Mouse (Mus musculus): ENCODE measurements around the gene Abat. TPM values are rescaled to one million over a fixed set of nuclear protein-coding genes. Genes with fewer than 3 reads are reported as not detected.
A peak's percentile ranks its signal among the peaks of the same experiment; 100 is the strongest.

The Abat gene
- total RNA-seq, 2 experiments from 2014 or later = 3.9 to 4.7 TPM

DNA sequence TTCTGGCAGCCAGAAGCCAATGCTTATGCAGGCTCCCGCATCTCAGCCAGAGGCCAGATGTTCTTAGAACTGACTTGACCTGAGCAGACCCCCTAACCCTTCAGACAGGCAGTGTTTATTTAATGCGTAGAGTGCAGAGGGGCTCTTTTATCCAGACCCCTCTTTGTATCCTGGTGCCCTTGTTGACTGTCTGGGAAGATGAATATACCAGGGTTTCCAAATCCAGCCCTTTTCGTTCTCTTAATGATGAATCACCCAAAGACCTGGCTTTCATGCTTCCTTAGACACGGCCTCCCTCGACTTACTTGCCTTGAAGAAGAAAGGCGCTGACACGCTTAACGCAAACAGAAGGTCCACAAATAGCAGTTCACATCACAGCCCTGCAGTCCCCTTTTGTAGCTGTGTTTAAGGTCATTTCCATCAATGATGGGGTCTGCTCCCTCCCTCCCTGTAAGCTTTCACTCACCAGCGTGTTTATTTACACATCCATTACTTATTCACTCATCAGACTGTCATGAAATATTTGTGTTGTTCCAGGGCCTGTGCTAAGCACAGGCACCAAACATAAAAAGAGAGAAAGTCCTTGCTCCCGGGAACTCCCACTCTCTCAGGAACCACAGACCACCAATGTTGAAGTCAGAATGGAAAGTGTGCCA is 106.6 kb downstream of the Abat start:
- DNase-seq = no peak
- intact Hi-C loops (cut with DNase I) = no loop called here

DNA sequence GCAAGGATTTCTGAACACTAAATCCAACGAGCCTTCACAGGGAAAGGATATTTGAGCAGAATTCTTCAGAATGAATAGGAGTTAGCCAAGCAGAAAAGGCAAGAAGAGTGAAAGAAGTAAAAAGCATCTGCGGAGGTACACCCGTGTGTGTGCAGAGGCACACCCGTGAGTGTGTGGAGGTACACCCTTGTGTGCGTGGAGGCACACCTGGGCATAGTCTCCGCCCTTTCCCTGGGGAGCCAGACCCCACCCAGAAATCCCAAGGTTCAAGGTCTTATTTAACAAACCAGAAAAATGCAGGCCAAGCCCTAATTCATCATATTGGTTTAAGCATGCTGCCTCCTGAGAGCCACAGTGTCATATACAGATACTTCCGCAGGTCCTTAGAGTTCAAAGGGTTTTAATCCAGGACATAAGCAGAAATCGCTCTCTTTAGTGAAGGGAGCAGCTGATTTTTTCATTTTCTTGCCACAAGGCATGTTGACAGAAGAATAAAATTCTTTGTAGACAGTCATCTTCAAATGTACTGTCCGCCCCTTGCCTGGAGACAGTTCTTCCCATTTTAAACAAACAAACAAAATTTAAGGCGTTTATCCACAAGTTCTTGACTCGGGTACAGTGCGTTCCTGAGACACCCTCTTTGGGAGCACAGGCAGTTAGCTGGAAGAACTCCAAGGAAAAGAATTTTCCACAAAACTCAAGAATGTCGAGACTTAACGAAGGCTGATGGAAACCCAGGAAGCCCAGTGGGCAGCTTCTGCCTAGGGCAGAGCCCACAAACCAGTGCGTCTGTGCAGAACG is 107.3 kb downstream of the Abat start:
- intact Hi-C loops (cut with DNase I) = no loop called here
- DNase-seq = no peak

DNA sequence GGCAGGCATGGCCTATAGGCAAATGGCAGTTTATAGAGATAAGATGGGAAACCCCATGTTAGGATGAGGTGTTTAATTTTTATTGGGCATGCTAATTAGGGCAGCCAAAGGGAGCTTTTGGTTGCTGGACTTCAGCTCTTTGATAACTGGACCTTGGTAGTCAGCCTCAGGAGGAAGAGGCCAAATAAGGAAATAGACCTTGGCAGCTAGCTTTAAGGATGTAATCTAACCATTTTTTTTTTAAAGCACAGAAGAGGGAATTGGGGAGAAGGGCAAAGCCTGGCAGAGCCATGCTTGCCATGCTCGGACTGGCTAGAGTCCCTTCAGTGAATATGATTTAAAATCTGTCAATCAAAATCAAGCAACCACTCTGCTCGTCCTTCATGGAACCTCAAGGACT is 117.2 kb downstream of the Abat start:
- intact Hi-C loops (cut with DNase I) = loop anchor here (10.0 kb wide), 1 partner anchor 136 kb away; no protein-coding TSS in a partner anchor
- no peak for DNase-seq

DNA sequence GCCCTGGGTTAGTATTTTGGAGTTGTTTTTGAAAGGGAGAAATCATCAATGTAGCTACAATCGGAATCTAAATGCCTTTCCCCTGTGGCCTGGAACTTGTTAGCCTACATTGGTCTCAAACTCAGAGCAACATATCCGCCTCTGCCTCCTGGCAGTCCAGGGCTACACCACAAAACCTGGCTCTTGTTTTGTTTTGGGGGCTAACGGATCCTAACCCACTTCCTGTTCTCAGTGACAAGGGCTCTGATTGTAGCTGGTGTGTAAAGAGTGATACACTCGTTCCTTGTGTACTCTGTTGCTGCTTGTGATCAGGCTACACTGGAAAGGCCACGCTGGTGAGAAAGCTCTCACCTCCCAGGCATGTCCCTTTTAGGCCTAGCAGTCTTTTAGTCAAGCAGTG is 118.2 kb downstream of the Abat start:
- DNase-seq = no peak
- intact Hi-C loops (cut with DNase I) = loop anchor here (10.0 kb wide), 1 partner anchor 137 kb away; no protein-coding TSS in a partner anchor

DNA sequence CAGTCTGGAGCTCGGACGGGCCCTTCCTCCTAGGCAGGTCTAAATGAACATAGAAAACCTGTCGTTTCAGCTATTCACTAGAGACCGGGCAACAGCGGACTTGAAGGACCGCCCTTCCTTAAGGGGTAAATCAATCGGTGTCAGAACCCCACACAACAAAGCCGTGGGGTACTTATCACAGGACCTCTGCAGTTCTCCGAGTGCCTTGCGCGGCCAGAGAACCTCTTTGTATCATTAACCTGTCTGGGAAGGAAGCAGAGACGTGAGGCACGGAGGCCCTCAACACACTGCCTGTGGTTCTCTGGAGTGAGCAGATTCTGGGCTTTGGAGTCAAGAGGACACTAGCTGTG is 123.6 kb downstream of the Abat start:
- intact Hi-C loops (cut with DNase I) = loop anchor here (5.0 to 10.0 kb wide), 2 partner anchors 142 to 190 kb away; no protein-coding TSS in a partner anchor
- no peak for DNase-seq

DNA sequence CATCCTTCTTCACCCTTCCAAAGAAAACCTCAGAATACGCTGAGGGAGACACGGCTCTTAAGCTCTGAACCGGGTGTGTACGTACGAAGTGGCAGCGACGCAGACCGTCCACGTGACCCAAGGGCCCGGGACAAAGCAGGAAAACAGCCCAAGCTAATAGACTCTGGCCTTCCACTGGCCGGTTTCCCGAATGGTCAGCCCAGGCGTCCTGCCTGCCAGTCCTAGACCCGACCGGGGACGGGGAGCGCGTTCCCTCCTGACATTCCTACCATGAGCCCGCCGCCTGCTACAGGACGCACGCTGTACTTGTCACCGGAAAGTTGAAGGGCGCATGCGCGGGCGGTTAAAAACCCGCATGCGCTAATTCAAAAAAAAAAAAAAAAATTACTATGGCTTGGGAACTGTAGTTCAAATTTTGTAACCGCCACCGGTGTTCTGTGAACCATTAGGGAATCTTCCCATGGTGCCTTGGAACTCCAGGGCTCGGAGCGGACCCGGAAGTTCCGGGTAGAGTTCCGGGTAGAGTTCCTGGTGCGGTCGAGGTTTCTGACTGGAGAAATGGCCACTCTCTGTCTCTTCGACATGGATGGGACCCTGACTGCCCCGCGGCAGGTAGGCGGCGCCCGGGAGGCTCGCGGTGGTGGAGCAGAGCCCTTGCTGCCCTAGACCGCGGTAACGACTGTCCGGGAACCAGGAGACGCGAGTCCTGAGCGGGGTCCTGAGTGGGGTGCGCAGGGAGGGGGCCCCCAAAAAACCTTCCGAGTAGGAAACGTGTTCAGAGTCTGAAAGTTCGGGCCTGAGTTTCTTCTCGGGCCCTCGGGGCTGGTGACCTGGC is 124.2 kb downstream of the Abat start, which contains the start of the genes Pmm2 and Tmem186:
Gene Pmm2 (plus strand): TSS at position 458 of the 835 bp plus-strand sequence.
Gene Tmem186 (minus strand): TSS at position 496 of the 835 bp plus-strand sequence.
- peak; percentile 82 to 87 for DNase-seq
- intact Hi-C loops (cut with DNase I) = loop anchor here (5.0 to 10.0 kb wide), 2 partner anchors 143 to 190 kb away; no protein-coding TSS in a partner anchor

DNA sequence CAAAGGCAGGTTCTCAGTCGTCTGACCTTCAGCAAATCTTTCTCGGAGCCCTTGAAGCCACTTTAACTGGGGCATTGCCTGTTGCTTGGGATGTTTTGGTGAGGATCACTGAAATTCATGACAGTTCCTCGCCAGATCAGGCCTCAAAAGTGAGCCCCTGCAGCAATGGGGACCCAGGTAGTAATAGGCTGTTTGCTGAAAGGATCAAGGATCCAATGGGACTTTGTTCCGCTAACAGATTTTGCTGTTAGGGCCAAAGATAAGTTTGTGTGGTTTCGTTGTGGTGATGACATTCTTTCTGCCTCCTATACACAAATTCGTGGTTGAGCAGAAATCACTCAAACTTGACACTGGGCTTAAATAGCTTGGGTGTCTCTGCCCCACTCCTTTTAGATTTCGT is 124.9 kb downstream of the Abat start:
- no peak for DNase-seq
- intact Hi-C loops (cut with DNase I) = loop anchor here (5.0 to 10.0 kb wide), 2 partner anchors 143 to 189 kb away; no protein-coding TSS in a partner anchor

DNA sequence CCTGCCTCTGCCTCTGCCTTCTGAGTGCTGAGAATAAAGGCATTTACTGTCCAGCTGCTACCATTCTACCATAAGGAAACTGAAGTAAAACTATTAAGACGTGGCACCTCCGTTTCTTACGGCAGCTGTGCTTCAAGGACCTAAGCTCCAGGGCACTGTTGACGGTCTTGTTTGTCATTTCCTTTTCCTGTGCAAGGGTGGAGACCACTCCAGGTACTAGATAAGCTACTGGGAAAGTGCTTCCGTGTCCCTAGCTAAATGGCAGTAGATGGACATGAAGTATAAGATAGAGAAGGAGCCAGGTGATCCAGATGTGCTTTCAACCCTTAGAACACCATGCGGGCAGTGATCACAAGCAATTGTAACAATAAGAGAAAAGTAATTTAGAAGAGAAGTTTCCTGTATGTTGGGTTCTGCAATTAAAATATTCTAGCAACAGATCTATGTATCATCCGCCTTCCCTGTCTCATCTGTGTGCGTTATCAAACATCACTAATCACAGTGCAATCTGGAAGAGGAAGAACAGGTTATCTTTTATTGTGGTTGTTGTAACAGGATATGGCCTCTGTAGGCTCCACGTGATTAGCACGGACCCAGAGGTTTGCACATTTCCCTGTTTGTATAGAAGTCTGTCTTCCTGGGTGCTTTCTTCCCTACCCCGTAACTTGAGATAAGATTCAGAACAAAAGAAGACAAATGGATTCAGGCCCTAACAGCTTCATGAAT is 126.4 kb downstream of the Abat start:
- no peak for DNase-seq
- intact Hi-C loops (cut with DNase I) = loop anchor here (5.0 to 10.0 kb wide), 2 partner anchors 145 to 188 kb away; no protein-coding TSS in a partner anchor

DNA sequence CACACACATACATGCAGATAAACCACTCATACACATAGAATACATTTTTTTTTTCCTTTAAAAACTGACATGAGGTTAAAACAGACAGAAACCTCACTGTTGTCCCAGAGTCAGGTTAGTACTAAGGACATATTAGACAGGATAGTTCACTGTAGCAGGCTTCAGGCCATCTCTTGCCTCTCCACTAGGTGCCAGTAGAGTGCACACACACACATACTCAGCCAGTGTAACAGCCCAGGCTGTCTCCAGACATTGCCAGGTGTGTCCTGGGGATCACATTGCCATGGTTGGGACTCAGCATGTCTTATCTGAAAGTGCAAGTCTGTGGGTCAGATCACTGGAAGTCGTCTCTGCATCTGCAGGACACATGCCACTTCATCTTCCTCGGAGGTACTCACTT is 130.6 kb downstream of the Abat start:
- peak in 1 of 2 experiments; percentile 48 for DNase-seq
- intact Hi-C loops (cut with DNase I) = loop anchor here (1.0 kb wide), 1 partner anchor 30 kb away; no protein-coding TSS in a partner anchor

DNA sequence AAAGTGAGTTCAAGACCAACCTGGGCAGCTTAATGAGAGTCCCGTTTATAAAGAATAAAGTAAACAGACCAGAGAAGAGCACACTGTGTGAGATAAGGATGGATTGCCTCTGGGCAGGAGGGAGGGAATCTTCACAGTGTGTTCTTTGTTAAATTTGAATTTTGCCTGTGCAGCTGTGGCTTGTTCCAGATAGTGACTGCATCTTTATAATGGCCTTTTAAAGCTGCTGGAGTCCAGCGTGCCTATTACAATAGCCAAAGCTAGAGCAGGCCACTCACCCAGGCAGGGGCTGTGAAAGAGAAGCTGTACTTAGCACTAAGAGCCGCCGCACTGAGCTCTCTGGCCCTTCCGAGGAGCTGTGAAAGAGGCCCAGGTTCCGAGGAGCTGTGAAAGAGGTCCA is 132.3 kb downstream of the Abat start:
- intact Hi-C loops (cut with DNase I) = no loop called here
- DNase-seq = no peak

DNA sequence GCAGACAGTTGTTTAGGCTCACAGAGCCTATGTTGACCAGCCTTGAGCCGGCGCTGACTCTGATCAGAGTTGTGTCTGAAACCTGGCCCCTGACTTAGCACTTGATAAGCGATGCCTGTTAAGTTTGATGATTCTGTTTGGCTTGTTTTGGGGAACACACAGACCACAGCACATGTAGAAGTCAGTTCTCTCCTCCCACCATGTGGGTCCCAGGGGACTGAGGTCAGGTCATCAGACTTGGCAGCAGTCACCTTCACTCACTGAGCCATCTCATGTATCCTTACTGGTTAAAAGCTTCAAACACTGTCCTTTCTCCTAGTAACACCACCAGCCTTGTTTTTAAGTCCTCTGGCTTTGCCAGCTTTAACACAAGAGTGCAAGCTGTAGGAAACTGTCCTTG is 136.8 kb downstream of the Abat start:
- intact Hi-C loops (cut with DNase I) = no loop called here
- no peak for DNase-seq

DNA sequence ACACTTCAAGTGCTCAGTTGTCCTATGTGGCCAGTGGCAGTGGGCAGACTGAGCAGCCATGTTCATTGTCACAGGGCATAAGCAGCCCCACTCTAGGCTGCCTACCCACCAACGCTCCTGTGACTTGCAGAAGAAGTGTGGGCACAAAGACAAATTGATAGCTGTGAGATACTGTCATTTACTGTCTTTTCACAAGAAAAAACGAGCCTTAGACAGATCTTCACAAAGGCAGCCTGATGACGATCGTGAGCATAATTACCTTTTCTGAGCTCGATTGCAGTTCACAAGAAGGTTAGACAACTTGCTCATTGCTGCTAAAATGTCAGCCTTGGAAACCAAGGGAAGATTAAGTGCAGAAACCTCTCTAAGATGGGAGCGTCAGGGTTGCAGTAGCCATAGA is 141.9 kb downstream of the Abat start:
- intact Hi-C loops (cut with DNase I) = no loop called here
- DNase-seq = no peak

DNA sequence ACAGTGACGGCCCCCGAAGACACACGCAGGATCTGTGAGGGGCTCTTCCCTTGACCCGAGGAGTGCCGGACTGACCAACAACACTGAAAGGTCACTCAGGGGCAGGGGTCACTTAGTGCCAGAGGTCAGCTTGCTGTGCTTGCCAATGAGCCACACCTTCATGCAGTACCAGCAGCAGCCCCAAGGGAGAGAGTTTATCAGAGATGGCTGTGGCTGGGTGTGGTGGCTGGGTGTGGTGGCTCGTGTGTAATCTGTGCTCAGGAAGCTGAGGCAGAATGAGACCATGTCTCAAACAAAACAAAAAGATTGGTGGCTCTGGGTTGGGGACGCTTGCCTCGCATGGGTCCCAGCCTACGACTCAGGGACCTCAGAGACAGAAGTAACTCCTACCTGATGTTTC is 142.4 kb downstream of the Abat start:
- intact Hi-C loops (cut with DNase I) = no loop called here
- DNase-seq = no peak

DNA sequence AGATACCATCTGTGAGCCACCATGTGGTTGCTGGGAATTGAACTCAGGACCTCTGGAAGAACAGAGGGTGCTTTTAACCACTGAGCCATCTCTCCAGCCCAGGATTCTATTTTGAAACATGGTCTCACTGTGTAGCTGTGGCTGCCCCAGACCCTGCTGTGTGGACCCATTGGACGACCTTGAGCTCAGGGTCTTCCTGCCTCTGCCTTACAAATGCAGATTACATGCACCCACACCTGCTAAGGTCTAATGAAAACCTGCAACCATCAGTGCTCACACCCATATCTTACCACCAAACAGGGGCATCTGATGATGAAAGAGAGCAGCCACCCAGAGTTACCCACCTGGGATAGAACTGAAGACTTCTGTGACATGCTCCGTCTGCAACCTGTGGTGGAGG is 143.0 kb downstream of the Abat start:
- intact Hi-C loops (cut with DNase I) = no loop called here
- DNase-seq = no peak

DNA sequence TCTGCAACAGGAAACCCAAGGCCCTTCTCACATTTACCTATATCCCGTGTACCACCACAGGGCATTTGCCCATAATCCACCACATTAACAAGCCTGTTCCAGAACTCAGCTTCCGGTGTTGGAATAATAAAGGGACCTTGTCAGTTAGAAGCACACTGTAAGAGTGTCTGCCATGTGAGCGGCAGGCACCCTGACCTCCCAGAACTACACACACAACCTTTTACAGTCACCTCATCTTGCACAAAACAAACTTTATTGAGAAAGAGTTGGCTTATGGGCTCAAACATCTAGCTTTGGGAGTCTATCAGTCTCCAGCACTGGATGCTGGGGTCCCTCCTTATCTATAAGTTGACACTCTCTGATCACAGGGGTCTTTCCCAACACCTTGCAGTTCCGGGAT is 145.1 kb downstream of the Abat start:
- no peak for DNase-seq
- intact Hi-C loops (cut with DNase I) = no loop called here

DNA sequence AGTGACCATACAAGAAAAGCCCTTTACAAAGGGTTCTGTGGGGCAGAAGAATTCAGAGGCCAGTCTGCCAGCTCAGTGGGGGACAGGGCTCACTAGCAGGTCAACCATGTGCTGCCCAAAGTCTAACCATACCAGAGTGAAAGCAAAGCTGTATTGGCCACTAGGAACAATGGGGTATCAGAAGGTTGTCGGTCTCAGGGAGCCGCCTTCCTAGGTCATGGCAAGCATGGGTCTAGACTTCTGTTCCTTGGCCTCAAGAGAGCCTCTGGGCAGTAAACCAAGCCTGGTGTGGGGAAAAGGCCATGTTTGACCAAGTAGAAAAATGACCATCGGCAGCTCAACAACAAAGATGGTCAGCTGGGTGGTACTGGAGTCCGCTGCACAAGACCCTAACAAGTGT is 145.5 kb downstream of the Abat start:
- DNase-seq = peak in 1 of 2 experiments; percentile 40
- intact Hi-C loops (cut with DNase I) = no loop called here

DNA sequence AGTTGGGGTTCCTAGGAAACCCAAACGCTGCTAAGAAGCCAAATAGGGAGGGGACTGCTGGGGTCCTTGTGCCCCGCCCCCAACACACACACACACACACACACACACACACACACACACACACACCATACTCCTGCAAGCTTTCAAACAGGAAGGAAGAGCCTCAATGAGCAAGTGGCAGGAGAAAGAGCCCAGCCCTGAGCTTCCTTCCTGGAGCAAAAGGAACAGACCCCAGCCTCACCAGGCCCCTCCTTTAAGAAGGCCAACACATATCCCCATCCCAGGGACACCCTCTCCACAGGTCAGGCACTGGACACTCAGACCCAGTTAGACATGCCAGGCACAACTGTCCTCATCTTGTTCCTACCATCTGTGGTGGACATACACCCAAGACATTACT is 149.8 kb downstream of the Abat start:
- DNase-seq = no peak
- intact Hi-C loops (cut with DNase I) = no loop called here

DNA sequence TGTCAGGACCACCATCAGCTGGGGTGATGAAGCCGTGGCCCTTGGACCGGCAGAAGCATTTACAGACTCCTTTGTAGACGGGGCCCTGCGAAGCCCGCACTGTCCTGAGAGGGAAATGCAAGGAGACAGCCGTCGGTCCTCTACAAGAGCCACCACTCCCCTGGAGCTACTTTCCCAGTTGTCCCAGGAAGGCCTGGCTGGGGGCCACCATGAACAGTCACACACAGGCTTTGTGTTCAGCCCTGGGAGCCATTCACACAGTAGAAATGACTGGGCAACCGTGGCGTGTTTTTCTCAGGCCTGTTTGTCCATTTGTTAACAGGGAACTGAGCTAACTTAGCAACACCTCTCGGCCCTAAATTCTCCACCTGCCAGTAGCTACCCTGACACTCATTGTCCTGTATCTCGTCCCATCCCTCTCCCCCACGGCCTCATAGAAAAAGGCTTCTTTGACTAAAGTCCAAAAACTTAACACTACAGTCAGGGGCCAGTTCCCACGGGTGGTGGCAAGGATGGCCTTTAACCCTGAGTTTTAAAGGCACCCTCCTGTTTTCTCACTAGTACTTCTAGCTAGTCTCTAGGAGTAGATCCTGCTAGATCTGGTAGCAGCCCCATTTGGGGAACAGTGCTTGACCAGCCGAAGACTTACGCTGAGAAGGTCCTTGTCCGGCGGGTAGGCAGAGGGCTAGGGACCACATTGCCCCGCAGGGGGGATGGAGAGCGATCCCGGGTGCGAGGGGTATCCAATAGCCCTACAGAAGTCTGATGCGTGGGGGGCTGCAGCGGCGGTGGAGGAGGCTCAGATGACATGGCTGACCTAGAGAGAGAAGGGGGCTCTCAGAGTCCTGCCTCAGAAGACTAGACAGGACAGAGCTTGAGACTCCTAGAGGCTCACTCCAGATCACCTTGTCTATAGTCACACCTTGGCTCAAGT is 150.6 kb downstream of the Abat start:
- intact Hi-C loops (cut with DNase I) = no loop called here
- DNase-seq = peak in 1 of 2 experiments; percentile 27

DNA sequence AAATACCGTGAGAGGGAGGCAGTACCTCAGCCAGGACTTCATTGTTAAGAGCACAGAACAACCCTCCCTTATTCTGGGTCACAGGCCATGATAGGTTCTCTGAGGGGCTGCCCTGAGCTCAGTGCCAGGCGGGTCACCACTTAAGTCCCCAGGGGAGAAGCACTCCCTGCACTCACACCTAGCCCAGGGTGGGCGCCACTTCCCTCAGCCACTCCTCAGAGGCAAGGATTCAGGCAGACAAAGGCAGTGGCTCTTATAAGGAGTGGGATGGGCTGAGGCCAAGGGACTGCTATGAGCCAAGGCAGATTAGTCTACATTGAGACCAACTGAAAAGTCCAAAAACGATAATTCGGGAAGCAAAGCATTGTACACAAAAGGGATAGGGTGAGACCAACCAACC is 152.1 kb downstream of the Abat start:
- intact Hi-C loops (cut with DNase I) = no loop called here

More for the DNA sequence above, 152.1 kb downstream of the Abat start:
- no peak for DNase-seq

All from heart, postnatal 36 days (tissue).